Mouse (Mus musculus) stomach, embryonic 15.5 days (tissue): ENCODE measurements around the gene Glce. TPM values are rescaled to one million over a fixed set of nuclear protein-coding genes. Genes with fewer than 3 reads are reported as not detected.

Experiments
- ATAC-seq: fragments of 200-750 bp; cut with Nextera tagmentation; 2 replicates; pipeline ENCODE4 v1.8.0; 2017; ENCODE audit warnings: low read depth, moderate number of reproducible peaks, moderate TSS enrichment; ENCODE audit not compliant: insufficient read depth, low FRiP score
- H3K27ac ChIP-seq: fragments of 300-500 bp; sonication (generic); 2 replicates; pipeline ENCODE4 v1.5.1; 2015; ENCODE audit warnings: mild to moderate bottlenecking, inconsistent platforms
- H3K27me3 ChIP-seq: fragments of 300-500 bp; sonication (generic); replicated peaks from 2 replicates; pipeline ENCODE4 v1.6.1; 2015; ENCODE audit warnings: inconsistent platforms
- H3K36me3 ChIP-seq: fragments of 300-500 bp; sonication (generic); 2 replicates; pipeline ENCODE4 v1.6.1; 2015; ENCODE audit warnings: inconsistent platforms
- H3K4me1 ChIP-seq: fragments of 300-500 bp; sonication (generic); 2 replicates; pipeline ENCODE4 v1.6.1; 2015; ENCODE audit warnings: inconsistent platforms
- H3K4me2 ChIP-seq: fragments of 300-500 bp; sonication (generic); 2 replicates; pipeline ENCODE4 v1.6.1; 2015; ENCODE audit warnings: mild to moderate bottlenecking, inconsistent platforms
- H3K4me3 ChIP-seq: fragments of 300-500 bp; sonication (generic); replicated peaks from 2 replicates; pipeline ENCODE4 v1.5.1; 2015; ENCODE audit warnings: inconsistent platforms
- H3K9ac ChIP-seq: fragments of 300-500 bp; sonication (generic); 2 replicates; pipeline ENCODE4 v1.6.1; 2015; ENCODE audit warnings: inconsistent platforms
- H3K9me3 ChIP-seq: fragments of 300-500 bp; sonication (generic); 2 replicates; pipeline ENCODE4 v1.6.1; 2016; ENCODE audit warnings: inconsistent platforms
- WGBS: fragments of 180-500 bp; shearing (Covaris S2); methylation state at CpG from one replicate; pipeline ENCODE4 v1.1.7; 2015; 5-methylcytosine and 5-hydroxymethylcytosine counted together
- polyA plus RNA-seq: library from polyadenylated mRNA; unstranded; fragments of >200 nt; fragmentation: Nextera tagmentation; extraction: Ambion mirVana; gene quantifications from 2 replicates; pipeline ENCODE4 v1.2.1, GENCODE M21; 2015

Gene Glce
- polyA plus RNA-seq, 1 experiment from 2014 or later, result 22.1 TPM

DNA sequence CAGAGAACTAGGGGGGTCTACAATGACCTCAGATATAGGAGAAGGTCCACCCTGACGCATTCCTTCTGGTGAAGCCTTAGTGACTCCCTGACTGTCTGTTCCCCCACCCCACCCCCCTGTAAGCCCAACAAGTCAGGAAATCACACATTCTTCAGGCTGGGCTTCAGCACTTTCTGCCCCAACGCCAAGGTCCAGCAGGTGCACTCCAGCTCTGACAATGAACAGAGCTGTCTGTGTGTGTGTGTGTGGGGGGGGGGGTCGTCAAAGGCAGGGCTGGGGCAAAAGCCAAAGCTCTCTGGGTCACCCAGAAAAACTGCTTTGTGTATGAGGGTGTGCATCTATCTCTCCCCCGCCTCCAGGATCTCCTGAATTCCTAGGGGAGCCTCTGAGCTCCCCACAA is 98.6 kb downstream of the Glce start:
- Histone ChIP-seq H3K4me2 (0 out of 2 replicates have a peak overlapping the region, but pooled peaks have one; percentile 5), H3K36me3 (no peaks in the 10 kb centered on the region), H3K9me3 (no peaks in the 10 kb centered on the region), H3K27me3 (peaks cover 5% of the 10 kb centered on the region; the same call in 1 of the 2 replicates), H3K9ac (no peak overlapping the region), H3K27ac (no peak overlapping the region), H3K4me3 (no peak overlapping the region), H3K4me1 (peaks cover 21% of the 10 kb centered on the region)
- WGBS, result 48% methylated on average over 4 of the region's 4 CpGs
- ATAC-seq, result no peak

GRCm38 (mm10) chr9:62022961-62023680 is 99.3 kb downstream of the Glce start:
- Histone ChIP-seq H3K9me3 (no peaks in the 10 kb centered on the region), H3K4me1 (peaks cover 25% of the 10 kb centered on the region), H3K27ac (peak overlapping the region; percentile 37; the same call in 1 of the 2 replicates), H3K4me3 (no peak overlapping the region), H3K27me3 (peaks cover 5% of the 10 kb centered on the region; the same call in 1 of the 2 replicates), H3K4me2 (0 out of 2 replicates have a peak overlapping the region, but pooled peaks have one; percentile 5), H3K9ac (no peak overlapping the region), H3K36me3 (no peaks in the 10 kb centered on the region)
- ATAC-seq, result peak; percentile 20; the same call in 1 of the 2 replicates
- WGBS, result 76% methylated on average over 6 of the region's 6 CpGs

- ATAC-seq, result no peak
- H3K4me1 ChIP-seq, result peaks cover 20% of the 10 kb centered on the region
- H3K27ac ChIP-seq, result no peak overlapping the region
- H3K9me3 ChIP-seq, result no peaks in the 10 kb centered on the region
- H3K36me3 ChIP-seq, result no peaks in the 10 kb centered on the region
- H3K4me2 ChIP-seq, result no peak overlapping the region
- H3K27me3 ChIP-seq, result no peaks in the 10 kb centered on the region
- H3K9ac ChIP-seq, result no peak overlapping the region
- 26% methylated on average over 7 of the region's 7 CpGs for WGBS
- H3K4me3 ChIP-seq, result no peak overlapping the region
Measured at GRCm38 (mm10) chr9:62021583-62022120, 100.8 kb downstream of the Glce start.

DNA sequence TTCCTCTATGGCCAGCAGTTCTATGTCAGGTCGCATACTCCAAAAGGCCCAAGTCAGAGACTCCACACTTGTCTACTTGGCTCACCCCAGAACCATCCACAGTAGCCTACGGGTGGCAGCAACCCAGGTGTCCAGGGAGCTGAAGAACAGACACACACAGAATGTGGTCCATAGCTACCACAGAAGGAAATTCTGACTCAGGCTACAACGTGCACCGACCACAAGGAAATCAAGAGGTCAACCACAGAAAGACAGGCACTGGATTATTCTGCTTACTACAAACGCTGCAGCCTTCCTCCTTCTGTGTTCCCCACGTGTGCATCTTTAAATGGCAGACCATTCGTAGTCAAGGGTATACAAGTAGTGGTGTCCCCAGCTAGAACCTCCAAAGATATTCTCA is 102.2 kb downstream of the Glce start:
- no peak overlapping the region for H3K9ac ChIP-seq
- no peaks in the 10 kb centered on the region for H3K27me3 ChIP-seq
- no peak overlapping the region for H3K4me3 ChIP-seq
- ATAC-seq, result no peak
- peaks cover 19% of the 10 kb centered on the region for H3K4me1 ChIP-seq
- 67% methylated on average over 7 of the region's 7 CpGs for WGBS
- H3K9me3 ChIP-seq, result no peaks in the 10 kb centered on the region
- no peak overlapping the region for H3K27ac ChIP-seq
- no peak overlapping the region for H3K4me2 ChIP-seq
- no peaks in the 10 kb centered on the region for H3K36me3 ChIP-seq

DNA sequence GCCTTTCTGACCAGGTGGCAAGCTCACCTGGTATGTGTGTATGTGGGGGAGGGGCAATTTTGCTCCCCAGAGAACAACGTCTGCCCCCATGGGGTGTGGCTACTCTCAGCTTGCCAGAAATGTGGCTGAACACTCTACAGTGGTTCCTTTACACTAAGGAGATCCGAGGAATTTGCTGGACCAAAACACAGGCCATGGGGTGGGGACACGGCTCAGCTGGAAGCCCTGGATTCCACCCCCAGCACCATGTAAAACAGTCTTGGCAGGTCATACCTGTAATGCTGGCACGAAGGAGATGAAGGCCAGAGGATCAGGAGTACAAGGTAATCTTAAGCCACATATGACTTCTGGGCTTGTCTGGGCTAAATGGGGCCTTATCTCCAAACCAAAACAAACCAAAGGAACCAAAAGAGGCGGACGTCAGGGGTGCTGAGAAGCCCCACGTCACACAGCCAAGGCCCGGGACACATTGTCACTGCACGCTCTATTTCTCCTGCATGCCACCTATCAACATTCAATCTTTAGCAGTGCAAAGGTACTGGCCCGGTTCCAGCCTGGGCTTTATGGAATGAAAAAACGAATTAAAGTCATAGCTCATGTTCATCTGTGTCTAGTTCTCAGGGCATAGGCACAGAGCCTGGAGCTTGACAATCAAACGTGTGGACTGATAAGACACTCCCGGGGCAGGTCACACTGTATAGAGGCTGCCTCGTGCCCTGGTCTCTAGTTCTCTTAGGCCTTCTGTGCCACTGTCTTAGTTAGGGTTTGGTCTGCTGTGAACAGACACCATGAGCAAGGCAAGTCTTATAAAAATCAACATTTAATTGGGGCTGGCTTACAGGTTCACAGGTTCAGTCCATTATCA is 104.0 kb downstream of the Glce start:
- no peak overlapping the region for H3K4me3 ChIP-seq
- H3K9me3 ChIP-seq, result no peaks in the 10 kb centered on the region
- peak; percentile 54; the same call in 1 of the 2 replicates for ATAC-seq
- H3K4me2 ChIP-seq, result no peak overlapping the region
- H3K9ac ChIP-seq, result no peak overlapping the region
- no peaks in the 10 kb centered on the region for H3K36me3 ChIP-seq
- 50% methylated on average over 14 of the region's 14 CpGs for WGBS
- H3K27me3 ChIP-seq, result no peaks in the 10 kb centered on the region
- peak overlapping the region; percentile 71 for H3K27ac ChIP-seq
- H3K4me1 ChIP-seq, result peaks cover 16% of the 10 kb centered on the region

DNA sequence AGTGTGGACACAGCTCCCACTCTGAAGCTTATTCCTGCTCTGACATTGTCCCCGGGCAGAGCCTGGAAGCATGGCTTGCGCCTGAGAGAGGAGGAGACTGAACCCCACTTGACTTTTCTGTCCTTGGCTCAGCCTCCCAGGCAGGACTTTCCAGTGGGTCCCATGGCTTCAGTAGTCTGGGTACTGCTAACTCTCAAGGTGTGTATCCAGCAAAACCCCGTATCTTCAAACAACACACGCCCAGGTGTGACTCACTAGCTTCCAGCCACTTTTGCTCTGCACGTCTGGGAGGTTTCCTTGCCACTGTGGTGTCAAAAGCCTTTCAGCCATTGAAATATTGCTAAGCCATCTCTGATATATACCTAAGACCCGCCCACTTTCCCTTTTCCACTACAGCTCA is 105.1 kb downstream of the Glce start:
- no peak overlapping the region for H3K4me3 ChIP-seq
- no peak overlapping the region for H3K9ac ChIP-seq
- ATAC-seq, result peak; percentile 71
- H3K4me1 ChIP-seq, result peaks cover 16% of the 10 kb centered on the region
- no peaks in the 10 kb centered on the region for H3K36me3 ChIP-seq
- H3K9me3 ChIP-seq, result no peaks in the 10 kb centered on the region
- no peak overlapping the region for H3K4me2 ChIP-seq
- WGBS, result 56% methylated on average over 6 of the region's 6 CpGs
- no peaks in the 10 kb centered on the region for H3K27me3 ChIP-seq
- peak overlapping the region; percentile 71; the same call in 1 of the 2 replicates for H3K27ac ChIP-seq

GRCm38 (mm10) chr9:62015504-62015903 is 107.0 kb downstream of the Glce start:
- WGBS, result 58% methylated on average over 3 of the region's 3 CpGs

GRCm38 (mm10) chr9:62013316-62014097 is 108.9 kb downstream of the Glce start:
- Histone ChIP-seq H3K4me1 (0 out of 2 replicates have a peak, but pooled peaks cover 7% of the 10 kb centered on the region), H3K9me3 (no peaks in the 10 kb centered on the region), H3K4me2 (no peak overlapping the region), H3K27ac (no peak overlapping the region), H3K36me3 (no peaks in the 10 kb centered on the region), H3K4me3 (no peak overlapping the region), H3K9ac (no peak overlapping the region), H3K27me3 (no peaks in the 10 kb centered on the region)
- ATAC-seq, result no peak
- 71% methylated on average over 12 of the region's 12 CpGs for WGBS

More at GRCm38 (mm10) chr9:62015504-62015903, 107.0 kb downstream of the Glce start:
- no peaks in the 10 kb centered on the region for H3K9me3 ChIP-seq
- no peaks in the 10 kb centered on the region for H3K27me3 ChIP-seq
- 0 out of 2 replicates have a peak, but pooled peaks cover 7% of the 10 kb centered on the region for H3K4me1 ChIP-seq
- H3K9ac ChIP-seq, result no peak overlapping the region
- no peak overlapping the region for H3K4me3 ChIP-seq
- no peaks in the 10 kb centered on the region for H3K36me3 ChIP-seq
- H3K27ac ChIP-seq, result no peak overlapping the region
- no peak for ATAC-seq
- no peak overlapping the region for H3K4me2 ChIP-seq

DNA sequence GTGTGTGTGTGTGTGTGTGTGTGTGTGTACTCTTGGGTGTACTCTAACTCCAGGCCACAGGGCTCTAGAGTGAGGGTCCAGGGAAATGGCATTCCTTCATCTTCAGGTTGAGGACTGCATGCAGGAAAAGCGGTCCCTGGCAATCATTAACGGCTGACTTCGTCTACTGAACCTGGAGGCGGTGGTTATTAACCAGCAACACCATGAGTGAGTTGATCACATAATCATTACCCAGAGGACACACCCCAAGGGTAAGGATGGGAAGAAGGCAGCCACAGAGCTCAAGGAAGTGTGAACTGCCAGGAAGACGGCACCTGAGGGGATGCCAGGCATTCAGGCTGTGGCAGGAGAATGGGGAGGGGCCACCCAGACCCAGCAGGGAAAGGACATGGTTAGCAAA is 114.1 kb downstream of the Glce start:
- no peak overlapping the region for H3K4me3 ChIP-seq
- no peaks in the 10 kb centered on the region for H3K27me3 ChIP-seq
- no peaks in the 10 kb centered on the region for H3K36me3 ChIP-seq
- no peak overlapping the region for H3K9ac ChIP-seq
- no peak overlapping the region for H3K27ac ChIP-seq
- WGBS, result 62% methylated on average over 5 of the region's 5 CpGs
- H3K4me2 ChIP-seq, result no peak overlapping the region
- peak; percentile 20; the same call in 1 of the 2 replicates for ATAC-seq
- no peaks in the 10 kb centered on the region for H3K9me3 ChIP-seq
- peaks cover 14% of the 10 kb centered on the region; the same call in 1 of the 2 replicates for H3K4me1 ChIP-seq
